Mouse (Mus musculus) lung, adult 2 months (tissue): ENCODE results near the gene Dlx6.

Experiments
- CTCF ChIP-seq: fragments of 200-500 bp; IDR thresholded peaks from 2 replicates; pipeline ENCODE4 v1.5.1; 2011; ENCODE audit warnings: mild to moderate bottlenecking, low read length, control low read depth; ENCODE audit not compliant: insufficient read depth
- POLR2A ChIP-seq: fragments of 200-500 bp; IDR thresholded peaks from 2 replicates; pipeline ENCODE4 v1.6.1; 2011; ENCODE audit warnings: low read depth, mild to moderate bottlenecking, control low read depth, low read length, borderline replicate concordance; ENCODE audit errors: extremely low read depth

GRCm38 (mm10) chr6:6858571-6858970 is 4.6 kb upstream of the Dlx6 start:
- no peak for TF ChIP-seq CTCF
- no peak for TF ChIP-seq POLR2A
